Mouse (Mus musculus) kidney, postnatal 36 days (tissue): ENCODE measurements around the gene Slc12a6.

Experiments used
- DNase-seq, 2 experiments: peaks; one replicate each; pipeline ENCODE4 v3.0.0; 2021 to 2022; ENCODE audit warnings: mixed read lengths in 2 of 2

Slc12a6 gene

DNA sequence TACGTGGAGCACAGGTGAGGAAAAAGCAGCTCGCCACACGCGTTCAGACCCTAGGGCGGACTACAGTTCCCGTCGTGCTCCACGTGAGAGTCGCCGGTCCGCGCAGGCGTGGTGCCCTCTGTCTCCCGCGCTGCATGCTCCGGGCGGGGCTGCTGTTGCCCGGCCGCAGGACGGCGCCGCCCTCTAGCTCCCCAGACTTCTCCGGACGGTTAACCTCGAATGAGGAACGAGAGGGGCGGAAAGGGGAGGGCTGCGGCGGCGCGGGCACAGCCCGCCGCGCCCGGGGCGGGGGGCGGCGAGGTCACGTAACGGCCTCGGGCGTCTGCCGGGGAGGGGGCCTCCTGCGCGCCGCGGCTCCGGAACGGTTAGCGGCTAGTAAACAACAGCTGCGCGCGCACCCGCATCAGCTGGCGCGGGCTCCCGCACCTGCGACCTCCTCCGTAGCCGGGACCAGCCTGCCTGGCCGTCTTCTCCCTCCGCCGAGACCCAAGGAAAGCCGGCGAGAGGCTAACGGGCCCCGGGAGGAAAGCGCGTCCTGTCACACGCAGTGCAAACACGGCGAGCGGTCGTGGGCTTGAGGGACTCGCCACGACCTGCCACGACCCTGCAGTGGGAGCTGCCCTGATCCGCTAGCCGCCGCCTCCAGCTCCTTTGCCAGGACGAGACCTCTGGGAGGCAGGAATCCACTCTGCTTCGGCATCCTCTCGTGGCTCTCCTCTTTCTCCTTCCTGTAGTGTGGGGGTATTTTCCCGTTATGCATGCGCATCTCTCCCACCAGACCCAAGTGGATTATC lies at the start of gene Slc12a6:
Slc12a6 (plus strand) TSS at position 378 of the 794 bp plus-strand sequence.
- DNase-seq = peak; percentile 96 to 97

DNA sequence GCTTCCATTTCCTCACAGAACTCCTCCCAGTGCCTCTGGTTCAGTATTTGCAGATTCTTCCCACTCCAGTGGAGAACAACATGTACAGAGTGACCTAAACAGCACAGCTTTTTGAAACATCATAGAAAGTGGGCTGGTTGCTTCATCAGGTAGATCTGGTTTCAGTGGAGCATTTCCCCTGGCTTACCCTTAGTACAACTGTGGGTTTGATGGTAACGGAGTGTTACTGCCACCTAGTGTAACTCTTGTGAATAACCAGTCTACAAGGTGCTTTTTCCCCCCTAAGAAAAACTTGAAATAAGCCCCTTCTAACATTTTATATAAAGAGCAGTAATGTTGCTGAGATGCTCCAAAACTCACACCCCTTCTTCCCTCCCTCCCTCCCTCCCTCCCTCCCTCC lies 49.6 kb upstream of the Slc12a6 start:
- peak in 1 of 2 experiments; percentile 12 for DNase-seq

DNA sequence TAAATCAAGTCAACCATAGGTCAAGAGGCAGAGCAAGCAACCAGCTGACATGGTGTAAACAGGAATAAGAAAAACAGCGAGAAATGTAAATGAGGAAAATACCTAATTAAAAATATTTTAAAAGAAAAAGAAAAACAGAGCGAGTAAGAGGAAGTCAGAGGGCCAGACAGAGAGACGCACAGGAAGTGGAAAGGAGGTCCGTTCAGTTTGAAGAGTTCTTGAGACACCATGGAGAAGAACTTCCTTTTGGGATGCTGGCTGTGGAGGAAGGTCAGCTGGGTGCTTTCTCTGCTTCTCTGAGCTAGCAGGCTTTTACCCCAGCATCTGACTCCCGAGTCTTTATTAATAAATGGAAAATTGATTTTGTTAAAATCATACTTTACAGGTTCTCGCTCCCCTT lies 48.0 kb upstream of the Slc12a6 start:
- no peak for DNase-seq

DNA sequence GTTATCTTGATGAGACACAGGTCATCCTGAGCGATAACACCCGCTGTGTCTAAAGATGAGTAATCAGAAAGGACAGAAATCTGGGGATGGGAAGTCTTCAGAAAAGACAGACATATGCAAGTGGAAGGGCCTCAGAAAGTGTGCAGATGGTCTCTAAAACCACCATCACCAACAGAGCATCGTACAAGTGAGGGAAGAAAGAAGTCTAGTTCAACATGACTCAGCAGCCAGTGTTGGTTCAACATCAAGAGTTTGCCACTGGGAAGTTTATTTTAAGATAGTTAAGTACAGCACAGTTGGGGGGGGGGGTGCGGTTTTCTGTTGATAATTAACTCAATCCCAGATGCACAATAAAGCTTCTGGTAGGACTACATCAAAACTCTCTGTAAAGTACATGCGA lies 44.7 kb upstream of the Slc12a6 start:
- DNase-seq = no peak

DNA sequence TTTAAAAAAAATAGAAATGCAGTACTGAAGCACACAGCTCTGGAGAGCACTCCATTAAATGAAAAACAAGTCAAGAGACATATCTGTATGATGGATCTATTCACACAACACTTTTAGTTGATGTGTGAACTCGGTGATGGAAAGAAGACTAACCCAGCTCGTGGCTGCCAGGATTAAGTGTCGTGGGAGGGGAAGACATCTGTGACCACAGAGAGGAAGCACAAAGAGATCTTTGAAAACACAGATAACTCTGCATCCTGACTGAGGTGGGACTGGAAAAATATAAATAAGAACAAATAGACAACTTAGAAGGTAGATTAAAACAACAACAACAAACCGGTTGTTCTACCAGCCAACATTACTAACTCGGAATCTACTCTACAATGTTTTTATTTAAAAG lies 43.0 kb upstream of the Slc12a6 start:
- DNase-seq = no peak

DNA sequence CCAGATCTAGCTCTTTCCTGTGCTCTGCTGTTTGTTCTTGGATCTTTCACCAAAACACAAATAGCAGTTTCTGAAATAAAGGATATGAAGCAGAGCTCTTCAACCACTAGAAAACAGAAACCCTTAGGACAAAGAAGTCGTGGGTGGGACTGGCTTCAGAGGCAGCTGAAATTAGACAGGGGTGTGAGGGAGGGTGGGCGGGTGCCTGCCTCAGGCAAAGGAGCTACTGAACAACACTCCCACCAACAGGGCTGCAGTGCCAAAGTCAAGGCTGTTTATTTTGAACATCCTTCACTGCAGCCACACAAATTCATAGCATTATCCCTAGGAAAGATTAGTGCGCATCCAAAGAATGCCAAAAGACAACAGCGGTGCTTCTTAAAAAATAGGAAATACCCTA lies 41.3 kb upstream of the Slc12a6 start:
- DNase-seq = no peak

DNA sequence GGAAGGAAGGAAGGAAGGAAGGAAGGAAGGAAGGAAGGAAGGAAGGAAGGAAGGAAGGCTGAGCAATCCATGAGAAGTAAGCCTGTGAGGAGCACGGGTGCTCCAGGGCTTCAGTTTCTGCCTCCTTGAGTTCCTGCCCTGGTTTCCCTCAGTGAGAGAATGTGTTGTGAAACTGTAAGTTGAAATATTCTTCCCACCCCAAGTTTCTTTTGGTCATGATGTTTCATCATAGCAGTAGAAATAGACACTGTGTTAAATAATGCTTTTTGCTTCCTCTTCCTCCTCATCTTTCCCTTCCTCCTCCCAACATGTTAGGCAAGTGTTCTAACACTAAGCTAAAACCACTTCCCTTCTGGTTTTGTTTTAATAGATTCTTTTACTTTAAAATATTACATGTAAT lies 33.0 kb upstream of the Slc12a6 start:
- no peak for DNase-seq

DNA sequence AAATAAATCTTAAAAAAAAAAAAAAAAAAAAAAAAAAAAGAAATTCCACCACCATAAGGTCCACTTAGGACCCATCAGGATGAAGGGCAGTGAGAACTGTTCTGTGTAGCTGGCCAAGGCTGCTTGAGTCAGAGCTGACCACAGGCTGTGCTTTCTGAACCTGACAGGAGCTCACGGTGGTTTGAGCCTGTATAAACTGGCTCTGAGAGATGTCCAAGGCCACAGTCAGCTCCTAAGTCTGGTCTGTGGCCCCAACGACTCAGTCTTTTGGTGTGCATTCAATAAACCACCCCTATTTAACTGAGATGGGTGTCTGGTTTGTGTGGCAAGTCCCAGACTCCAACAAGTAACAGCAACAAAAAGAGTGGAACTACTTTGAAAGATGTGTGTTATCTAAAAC lies 29.0 kb upstream of the Slc12a6 start:
- no peak for DNase-seq

DNA sequence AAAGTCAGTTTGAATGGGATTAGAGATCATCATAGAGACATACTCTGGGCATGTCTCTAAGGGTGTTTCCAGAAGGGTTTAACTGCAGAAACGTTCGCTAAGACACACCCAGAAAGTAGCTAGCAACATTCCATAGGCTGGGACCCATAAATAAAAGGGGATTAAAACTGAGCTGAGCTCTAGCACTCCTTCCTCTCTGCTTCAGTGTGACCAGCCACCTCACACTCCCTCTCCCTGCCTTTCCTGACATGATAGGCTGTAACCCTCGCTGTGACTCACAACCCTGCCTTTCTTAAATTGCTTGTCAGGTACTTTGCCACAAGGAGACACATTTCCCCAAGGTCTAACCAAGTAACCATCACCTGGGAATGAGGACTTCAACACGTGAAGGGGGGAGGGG lies 27.6 kb upstream of the Slc12a6 start:
- no peak for DNase-seq

DNA sequence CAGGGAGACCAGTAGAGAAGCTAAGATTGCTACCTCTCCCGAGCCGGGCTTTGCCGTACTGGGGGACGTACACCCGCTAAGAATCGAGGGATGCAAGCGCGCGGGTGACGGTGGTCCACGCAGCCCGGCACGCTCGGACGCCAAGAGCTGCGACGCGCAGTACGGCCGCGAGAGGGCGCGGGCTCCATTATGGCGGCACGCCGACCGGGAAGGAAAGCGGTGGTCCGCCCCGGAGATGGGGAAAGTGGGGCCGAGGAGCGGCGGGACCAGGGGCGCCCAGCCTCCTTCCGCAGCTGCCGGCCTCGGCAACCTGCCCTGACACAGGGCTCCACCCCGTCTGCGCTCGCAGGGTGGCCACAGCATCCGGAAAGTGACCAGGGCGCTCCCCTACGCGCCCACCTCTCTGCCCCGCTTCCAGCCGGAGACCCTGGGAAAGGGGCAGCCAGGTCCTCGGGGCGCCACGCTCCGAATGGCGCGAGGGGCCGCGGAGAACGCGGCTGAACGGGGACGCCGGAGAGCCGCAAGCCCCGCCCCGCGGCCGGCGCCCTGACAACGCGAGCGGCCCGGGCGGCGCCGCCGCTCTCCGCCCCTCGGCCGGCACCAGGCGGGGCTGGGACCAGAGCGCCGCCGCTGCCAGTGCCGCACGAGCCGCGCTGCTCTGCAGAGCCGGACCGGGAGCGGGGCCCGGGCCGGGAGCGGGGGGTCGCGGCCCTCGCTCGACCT lies 26.3 kb upstream of the Slc12a6 start, which contains the start of gene Lpcat4:
Lpcat4 (plus strand) TSS at position 257 of the 723 bp plus-strand sequence.
- peak; percentile 80 to 92 for DNase-seq

DNA sequence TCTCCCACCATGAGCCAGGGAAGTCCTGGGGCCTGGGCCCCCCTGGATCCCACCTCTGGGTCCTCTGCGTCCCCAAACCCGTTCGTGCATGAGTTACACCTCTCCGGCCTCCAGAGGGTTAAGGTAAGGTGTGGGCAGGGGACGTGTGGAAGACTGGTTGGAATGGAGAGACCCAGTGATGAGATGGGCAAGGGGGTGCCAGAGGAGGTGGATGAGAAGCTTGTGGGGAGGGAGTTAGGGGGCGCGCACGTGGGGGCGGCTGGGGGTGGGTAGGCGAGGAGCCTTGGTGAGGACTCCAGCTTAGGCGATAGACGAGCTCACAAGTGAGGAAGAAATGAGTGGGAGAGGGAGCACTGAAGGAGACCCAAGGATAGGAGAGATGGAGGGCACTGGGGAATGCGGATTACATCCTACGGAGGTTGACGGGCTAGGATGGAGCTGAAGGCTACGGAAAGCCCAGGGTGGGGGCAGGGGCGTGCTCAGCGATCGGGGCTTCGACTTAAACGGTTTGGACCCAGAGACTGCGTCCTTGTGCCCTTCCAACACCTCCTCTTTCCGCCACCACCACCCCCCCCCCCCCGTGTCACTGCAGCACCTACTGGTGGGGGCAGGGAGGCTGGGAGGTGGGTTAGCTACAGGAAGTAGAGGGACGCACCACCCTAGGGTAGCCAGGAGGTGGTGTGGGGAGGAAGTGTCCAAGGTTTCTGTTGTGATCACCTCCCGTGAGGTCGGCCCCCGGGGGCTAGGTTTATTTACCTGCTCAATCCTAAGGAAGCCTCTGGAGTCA lies 25.5 kb upstream of the Slc12a6 start:
- peak in 1 of 2 experiments; percentile 36 for DNase-seq

DNA sequence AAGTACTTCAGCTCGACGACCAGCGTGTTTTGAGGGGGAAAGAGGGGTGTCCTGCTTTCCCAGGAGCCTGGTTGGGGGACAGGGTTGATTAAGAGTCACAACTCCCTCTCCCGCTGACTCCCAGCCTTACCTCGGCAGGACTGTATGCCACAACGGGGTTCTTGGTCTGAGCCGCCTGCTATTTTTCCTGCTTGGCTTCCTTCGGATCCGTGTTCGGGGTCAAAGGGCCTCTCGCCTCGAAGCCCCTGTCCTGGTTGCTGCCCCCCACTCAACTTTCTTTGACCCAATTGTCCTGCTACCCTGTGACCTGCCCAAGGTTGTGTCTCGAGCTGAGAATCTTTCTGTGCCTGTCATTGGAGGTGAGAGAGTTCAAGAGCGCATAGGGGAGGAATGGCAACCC lies 23.8 kb upstream of the Slc12a6 start:
- DNase-seq = no peak

DNA sequence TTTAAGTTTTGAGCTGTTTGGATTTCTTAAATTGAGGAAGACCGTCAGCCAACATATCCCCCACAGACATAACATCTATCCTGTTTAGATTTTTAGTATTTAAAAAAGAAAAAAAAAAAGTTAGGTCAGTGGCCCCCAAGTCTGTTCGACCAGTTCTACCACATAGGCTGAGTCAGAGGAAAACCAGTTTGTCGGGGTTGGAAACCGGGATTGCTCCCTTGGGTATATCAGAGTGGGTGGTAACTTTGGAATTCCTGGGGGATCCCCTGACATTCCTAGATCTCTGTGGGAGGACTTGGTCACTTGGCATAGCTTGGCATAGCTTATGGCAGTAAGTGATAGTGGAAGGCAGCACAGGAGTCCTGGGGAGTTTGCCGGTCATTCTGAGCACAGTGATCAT lies 20.3 kb upstream of the Slc12a6 start:
- DNase-seq = no peak

DNA sequence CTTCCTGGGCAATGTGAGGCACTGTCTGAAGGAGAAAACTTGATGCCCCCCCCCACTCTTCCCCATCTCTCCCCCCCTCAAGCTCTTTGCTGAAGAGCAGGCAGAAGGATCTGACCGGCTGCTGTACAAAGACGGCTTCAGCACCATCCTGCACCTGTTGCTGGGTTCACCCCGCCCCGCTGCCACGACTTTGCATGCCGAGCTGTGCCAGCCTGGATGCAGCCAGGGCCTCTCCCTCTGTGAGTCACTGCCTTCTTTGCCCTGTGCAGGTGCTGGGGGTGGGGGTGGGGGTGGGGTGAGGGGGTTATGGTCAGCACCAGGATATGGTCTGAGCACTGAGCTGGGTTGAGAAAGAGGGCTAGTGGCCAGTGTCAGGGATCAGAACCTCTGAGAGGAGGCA lies 19.4 kb upstream of the Slc12a6 start:
- no peak for DNase-seq

DNA sequence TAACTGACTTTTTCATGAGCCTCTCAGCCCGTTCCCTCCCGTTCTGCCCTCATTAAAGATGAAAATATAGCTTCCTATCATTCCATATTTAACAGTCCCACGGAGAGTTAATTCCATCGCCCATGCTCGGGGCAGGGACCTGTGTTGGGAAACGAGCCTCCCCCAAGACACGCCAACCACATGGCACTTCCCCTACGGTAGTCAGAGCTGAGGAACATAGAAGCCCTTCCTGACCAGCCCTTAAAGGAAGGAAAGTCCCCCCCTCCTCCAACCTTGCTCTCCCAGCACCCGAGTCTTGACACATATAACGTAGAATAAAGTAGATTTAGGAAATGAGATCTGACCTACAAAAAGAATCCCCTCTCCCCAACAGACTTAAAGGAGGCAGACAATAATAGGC lies 18.3 kb upstream of the Slc12a6 start:
- no peak for DNase-seq

DNA sequence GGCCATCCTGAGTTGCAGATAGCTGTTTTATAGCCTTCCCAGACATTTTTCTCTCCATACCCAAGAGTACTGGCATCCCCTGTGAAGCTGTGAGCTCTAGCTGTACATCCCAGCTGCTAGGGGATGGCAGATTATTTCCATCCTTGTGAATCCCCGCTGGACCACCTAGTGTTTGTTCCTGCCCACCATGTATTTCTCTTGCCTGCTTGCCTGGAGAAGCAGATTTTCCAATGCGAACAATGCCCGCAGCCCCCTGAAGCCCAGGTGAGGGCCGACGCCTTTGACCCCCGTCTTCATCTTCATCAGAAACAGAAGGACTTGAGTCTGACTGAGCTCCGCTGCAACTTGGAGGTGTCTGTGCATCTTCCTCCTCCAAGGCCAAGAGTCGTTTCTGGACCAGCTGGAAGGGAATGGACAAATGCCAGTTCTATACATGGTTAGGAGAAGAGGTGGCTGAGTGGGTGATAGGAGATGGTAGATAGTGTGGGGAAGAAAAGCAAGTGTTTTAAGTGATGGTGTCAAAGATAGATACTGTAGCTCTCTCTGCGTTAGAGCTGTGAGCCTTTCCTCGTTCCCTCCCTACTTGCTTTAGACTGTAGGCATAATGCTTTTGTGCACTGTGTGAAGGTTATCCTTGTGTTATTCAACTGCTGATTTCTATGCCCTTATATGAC lies 15.7 kb upstream of the Slc12a6 start:
- no peak for DNase-seq

DNA sequence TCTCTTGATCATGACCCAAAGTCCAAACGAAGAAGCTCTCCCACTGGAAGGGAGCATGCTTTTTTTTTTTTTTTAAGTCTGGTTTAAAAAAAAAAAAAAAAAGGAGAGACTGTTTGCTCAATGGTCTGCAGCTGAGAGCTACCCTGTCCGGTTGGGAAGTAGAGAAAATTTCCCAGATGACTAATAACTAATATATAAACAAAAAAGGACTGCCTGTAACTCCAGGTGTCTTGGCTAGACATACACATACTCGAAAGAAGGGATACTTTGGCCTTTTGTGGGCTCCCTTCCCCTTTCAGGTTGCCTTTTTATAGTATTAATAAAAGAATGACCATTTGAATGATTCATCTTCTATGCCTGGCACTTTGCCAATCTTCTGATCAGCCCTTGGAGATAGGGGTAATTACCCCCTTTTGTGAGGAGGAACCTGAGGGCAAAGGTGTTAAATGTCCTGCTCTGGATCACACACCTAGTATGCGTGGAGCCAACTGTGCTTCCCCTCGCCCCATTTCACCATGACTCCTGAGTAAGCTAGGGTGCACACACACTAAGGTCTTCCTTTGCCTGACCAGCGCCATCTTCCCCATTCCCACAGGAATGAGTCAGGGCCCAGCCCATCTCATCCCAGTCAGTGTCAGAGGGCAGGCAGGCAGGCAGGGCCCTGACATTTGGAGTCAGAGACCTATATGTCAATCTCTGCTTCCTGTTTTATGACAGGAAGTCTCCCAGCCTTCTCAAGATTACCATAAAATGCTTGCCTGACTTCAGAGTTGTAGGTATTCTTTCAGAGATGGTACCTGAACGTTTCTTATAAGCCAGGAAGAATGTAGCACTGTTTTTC lies 10.7 kb upstream of the Slc12a6 start:
- DNase-seq = no peak

DNA sequence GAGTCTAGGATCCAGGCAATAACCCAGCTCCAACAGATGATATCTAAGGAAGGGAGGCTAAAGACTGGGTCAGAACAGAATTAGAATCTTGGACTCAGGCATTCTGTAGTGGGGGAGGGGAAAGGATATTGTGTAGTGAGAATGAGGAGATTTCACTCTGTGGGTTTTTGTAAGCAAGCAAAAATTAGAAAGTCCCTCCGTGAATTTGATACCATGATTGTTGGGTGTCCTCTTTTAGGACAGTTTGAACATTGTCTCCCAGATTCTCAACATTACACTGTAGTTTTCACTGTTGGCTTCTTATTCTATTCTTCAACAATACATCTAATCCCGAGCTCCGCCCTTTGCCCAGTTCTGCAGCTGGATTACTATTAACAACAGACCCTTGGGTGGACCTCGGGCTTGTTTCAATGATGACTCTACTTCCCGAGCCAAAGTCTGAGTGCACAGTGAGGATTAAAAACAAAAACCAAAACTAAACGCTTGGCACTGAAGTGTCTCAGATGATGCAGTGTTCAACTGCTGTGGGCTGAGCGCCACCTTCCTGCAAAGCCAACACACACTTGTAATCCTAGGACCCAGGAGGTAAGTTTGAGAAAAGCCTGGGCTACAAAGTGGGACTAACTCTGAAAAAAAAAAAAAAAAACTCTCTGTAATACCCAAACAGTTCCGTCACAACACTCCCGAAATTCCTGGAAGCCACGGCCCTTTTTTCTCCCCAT lies 6.2 kb upstream of the Slc12a6 start, which contains the start of gene Nutm1:
Nutm1 (minus strand) TSS at position 51 of the 722 bp plus-strand sequence.
- DNase-seq = peak in 1 of 2 experiments; percentile 49

DNA sequence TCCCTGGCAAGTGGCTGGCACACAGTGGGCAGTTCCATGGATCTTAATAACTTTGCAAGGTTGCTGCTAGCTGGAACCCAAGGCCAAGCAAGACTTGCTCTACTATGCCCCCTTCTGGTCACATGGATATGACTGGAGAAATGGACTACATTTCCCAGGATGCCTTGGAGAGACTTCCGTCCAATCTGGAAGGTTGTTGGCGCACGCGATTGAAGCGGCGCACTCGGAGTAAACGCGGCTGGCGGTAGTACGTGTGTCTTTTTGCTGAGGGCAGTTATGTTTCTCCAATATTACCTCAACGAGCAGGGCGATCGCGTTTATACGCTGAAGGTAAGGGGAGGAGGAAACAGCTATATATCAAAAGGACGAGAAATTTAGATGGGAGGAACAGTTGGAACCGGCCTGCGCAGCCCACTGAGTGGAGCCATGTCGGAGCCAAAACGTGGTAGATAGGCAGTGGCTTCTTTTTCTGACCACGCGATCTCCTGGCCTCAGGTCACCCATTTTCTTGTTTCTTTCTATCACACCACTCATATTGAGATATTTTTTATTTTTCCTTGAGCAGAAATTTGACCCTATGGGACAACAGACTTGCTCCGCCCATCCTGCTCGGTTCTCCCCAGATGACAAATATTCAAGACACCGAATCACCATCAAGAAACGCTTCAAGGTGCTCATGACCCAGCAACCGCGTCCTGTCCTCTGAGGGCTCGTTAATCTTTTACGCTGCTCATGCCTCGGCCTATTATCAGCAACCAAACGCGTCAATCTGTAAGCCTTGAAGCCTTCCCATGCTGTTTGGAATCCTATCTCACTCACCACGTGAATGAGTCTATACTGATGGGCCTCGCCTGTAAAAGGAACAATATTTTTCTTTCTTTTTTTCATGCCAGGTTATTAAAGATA lies 3.6 kb upstream of the Slc12a6 start, which contains the start of gene Nop10:
Nop10 (plus strand) TSS at position 179 of the 906 bp plus-strand sequence.
- DNase-seq = peak; percentile 87

DNA sequence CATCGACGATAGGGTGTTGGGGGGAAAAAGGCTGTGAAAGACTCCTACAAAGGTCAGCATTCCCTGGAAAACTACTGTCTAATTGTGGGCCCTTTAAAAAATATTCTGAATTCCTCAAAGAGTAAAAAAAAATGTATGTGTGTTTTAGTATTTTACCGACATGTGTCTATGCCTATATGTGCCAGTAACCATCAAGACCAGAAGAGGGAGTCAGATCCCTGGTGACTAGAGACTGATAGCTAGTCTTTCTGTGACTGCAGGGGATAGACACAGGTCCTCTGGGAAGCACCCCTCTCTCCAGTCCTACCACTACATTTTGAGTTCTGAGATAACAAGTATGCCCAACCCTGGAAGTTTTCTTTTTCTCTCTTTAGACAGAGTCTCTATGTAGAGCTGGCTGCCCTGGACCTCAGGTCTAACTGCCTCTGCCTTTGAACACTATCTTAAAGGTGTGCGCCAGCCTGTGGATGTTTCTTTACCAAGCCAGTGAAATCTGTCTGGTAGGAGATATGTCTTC lies 2.8 kb upstream of the Slc12a6 start:
- no peak for DNase-seq
